Mouse (Mus musculus) thymus, postnatal 0 days (tissue): ENCODE data around the gene Rps18. TPM values are rescaled to one million over a fixed set of nuclear protein-coding genes. Genes with fewer than 3 reads are reported as not detected.
"Not testable (repeated sequence)": the region's sequence is repeated elsewhere in the genome, so short reads cannot be mapped to it uniquely, and the experiment has no call there.

ENCODE experiments used
- DNase-seq: peaks from one replicate; pipeline ENCODE4 v3.0.0-alpha.2; 2015; ENCODE audit warnings: low spot score
- polyA plus RNA-seq: library from polyadenylated mRNA; unstranded; fragments of >200 nt; fragmentation: Nextera tagmentation; extraction: Ambion mirVana; gene quantifications from 2 replicates; pipeline ENCODE4 v1.2.1, GENCODE M21; 2015

Rps18 gene
- polyA plus RNA-seq, 1 experiment from 2014 or later, result 2,265 TPM

DNA sequence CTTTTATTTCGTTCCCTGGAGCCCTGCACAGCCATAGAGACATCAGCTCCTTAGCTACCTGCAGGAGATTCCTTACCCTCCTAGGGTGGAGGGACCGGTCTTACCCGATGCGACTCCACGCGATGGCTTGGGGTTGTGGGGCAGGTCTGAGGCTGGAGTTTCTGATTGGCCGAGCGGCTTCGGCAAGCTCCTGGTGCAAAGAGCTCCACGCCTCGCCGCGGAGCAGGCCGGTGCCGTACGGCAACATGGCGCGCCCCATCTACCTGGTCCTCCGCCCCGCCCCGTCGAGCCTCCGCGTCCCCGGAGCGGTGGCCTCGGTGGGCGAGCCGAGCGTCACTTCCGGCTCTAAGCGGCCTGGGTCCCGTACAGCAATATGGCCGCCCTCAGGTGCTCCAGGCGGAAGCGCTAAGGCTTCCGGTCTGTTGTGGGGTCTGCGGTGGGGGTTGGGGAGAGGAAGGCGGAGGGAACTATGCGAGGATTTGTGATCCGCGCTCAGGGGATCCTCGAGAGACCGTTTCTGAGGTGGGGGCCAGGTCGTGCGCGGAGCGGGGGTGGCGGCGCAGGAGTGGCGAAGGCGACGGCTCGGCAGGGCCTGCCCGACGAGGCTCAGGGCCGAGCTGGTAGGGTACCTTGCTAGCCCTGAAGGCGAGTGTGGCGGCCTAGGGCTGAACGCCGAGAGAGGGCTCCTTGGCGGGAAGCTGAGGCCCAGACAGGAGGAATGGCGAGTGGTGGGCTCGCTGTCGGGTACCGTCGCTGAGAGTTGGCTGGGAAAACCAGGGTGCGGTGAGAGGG is 46.5 kb downstream of the Rps18 start, which contains the start of gene Daxx:
Gene Daxx (plus strand): TSS at position 338 of the 792 bp plus-strand sequence.
- DNase-seq, result peak; percentile 99

DNA sequence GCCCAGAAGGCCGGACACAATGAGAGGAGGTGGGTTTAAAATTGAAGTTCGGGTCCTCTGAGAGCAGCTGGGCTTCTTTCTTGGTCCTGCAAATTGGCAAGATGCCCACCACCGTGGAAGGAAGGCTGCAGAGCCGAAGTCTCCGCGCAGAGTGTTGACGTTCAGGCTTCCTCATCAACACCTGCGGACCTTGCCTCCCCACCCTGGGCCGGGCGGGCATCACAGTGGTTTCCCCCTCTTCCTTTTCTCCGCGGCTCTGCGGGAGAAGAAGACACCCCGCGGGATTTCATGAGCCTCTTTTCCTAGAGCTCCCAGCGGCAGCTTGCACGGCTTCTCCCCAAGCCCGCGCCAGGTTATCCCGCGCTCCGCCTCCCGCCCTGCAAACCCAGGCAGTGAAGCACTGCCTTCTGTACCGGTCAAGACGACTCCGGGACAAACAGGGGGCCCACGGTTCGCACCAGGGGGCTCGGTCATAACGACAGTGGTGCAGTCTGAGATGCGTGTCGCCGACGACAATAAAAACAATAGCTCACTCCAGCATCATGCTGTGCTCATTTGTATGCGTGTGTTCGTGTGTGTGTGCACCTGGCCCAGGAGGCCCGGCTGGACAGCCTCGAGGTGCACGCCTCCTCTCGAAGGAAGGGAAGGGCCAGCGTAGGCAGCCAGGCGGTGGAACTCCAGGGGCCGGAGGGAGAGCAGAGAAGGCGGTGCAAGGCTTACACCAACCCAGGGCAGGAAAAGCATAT is 47.3 kb downstream of the Rps18 start:
- DNase-seq, result peak; percentile 19

DNA sequence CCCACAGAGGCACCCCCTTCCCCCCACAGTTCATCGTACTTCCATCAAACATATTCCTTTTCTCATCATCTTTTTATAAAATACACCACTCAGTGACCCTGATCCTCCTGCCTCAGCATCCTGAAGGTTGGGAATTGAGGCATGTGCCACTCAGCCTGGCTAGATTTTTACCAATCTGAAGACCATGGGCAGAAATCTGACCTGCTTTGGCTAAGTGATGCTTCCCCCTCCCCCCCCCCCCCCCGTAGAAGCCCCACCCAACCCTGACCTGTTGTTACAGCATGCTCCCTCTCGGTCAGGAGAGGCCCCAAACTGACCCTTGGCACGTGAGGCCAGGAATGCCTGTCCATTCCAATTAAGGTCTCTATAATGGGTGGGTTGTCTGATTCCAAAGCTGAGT is 51.0 kb downstream of the Rps18 start, which contains the start of gene Platr17:
Gene Platr17 (plus strand): TSS at position 301 of the 400 bp plus-strand sequence.
- not testable (repeated sequence) for DNase-seq

DNA sequence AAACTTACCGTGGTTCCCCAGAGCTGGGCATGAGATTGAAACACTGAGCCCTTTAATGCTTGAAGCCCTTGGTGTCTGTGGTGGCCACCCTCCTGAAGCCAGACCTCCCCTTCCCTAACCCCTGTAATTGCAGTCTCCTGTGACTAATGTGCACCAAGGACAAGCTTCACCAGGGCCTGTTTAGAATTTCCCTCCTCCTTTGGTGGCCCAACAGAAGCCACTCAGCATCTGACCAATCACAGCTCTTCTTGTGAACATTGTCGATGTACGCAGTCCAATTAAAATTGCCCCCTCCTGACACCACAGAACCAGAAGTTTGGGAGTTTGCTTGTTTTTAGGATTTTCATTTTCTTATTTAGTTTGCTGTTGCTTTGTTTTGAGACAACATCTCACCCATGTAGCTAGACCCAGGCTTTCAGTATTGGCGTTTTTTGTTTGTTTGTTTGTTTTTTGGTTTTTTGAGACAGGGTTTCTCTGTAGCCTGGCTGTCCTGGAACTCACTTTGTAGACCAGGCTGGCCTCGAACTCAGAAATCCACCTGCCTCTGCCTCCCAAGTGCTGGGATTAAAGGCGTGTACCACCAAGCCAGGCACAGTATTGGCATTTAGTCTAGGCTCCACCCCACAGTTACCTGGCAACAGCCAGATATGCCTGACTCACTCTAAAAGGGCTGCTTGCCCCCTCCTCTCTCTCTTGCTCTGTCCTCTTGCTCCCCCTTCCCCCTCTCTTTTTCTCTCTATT is 51.7 kb downstream of the Rps18 start:
- not testable (repeated sequence) for DNase-seq

DNA sequence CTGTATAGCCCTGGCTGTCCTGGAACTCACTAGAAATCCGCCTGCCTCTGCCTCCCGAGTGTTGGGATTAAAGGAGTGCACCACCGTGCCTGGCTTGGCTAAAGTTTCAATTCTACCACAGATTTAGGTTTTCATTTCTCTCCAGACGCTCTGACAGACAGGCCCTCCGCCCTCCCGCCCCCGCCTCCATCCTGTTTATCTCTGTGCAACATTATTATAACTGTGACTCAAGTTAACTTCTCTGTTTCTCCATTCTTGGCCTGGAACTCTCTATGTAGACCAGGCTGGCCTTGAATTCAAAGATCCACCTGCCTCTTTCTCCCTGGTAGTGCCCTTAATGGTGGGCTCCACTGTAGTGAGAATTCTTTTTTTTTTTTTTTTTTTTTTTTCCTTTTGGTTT is 53.3 kb downstream of the Rps18 start:
- no peak for DNase-seq

DNA sequence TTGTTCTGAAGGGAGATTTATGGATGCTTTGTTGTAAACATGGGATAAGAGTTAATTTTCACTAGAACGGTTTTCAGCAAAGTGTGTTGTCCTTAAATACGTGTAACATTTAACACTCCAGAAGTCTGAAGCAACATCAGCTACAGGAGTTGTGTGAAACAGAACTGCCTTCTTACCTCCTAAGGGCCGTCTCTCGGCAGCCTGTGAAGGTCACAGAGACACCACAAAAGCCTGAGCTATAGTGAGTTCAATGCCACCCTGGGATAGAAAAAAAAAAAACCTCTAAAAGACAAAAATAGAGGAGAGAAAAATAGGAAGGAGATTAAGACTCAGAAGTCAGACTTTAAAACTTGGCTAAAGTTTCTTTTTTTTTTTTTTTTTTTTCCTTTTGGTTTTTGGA is 53.7 kb downstream of the Rps18 start:
- no peak for DNase-seq

Other genes with a start within 250 kb of the Rps18 start
- gene March2, start 237.3 kb downstream of the Rps18 start, polyA plus RNA-seq, result 83.3 and 90.7 TPM in 2 replicates
- gene Rab11b, start 195.5 kb downstream of the Rps18 start, polyA plus RNA-seq, result 214 and 227 TPM in 2 replicates
- gene Angptl4, start 174.2 kb downstream of the Rps18 start, polyA plus RNA-seq, result 28.7 and 36.7 TPM in 2 replicates
- 19.1 and 22.0 TPM in 2 replicates for gene Kank3, start 145.5 kb downstream of the Rps18 start, polyA plus RNA-seq
- 1,516 and 1,544 TPM in 2 replicates for gene Rps28, start 131.4 kb downstream of the Rps18 start, polyA plus RNA-seq
- 464 TPM in 2 replicates for gene Ndufa7, start 131.4 kb downstream of the Rps18 start, polyA plus RNA-seq
- gene Cd320, start 112.9 kb downstream of the Rps18 start, polyA plus RNA-seq, result 35.1 and 35.2 TPM in 2 replicates
- not detected in 2 replicates for gene Gm7029, start 82.2 kb downstream of the Rps18 start, polyA plus RNA-seq
- 5.9 and 6.8 TPM in 2 replicates for gene Kifc1, start 65.3 kb downstream of the Rps18 start, polyA plus RNA-seq
- 1.6 and 1.9 TPM in 2 replicates for gene Platr17, start 50.9 kb downstream of the Rps18 start, polyA plus RNA-seq
- gene Daxx, start 46.6 kb downstream of the Rps18 start, polyA plus RNA-seq, result 62.9 and 67.8 TPM in 2 replicates
- 131 and 140 TPM in 2 replicates for gene Tapbp, start 40.1 kb downstream of the Rps18 start, polyA plus RNA-seq
- gene Zbtb22, start 40.1 kb downstream of the Rps18 start, polyA plus RNA-seq, result 13.8 and 14.9 TPM in 2 replicates
- 37.5 and 42.3 TPM in 2 replicates for gene Rgl2, start 26.5 kb downstream of the Rps18 start, polyA plus RNA-seq
- 218 and 225 TPM in 2 replicates for gene Pfdn6, start 15.7 kb downstream of the Rps18 start, polyA plus RNA-seq
- gene Wdr46, start 15.3 kb downstream of the Rps18 start, polyA plus RNA-seq, result 20.6 and 25.5 TPM in 2 replicates
- gene B3galt4, start 4.5 kb downstream of the Rps18 start, polyA plus RNA-seq, result 13.3 and 15.8 TPM in 2 replicates
- gene Vps52, start 189 bp downstream of the Rps18 start, polyA plus RNA-seq, result 43.6 and 46.1 TPM in 2 replicates
- gene H2-K1, start 44.3 kb upstream of the Rps18 start, polyA plus RNA-seq, result 528 and 569 TPM in 2 replicates
- gene Ring1, start 68.7 kb upstream of the Rps18 start, polyA plus RNA-seq, result 14.5 and 20.9 TPM in 2 replicates
- gene H2-Ke6, start 72.1 kb upstream of the Rps18 start, polyA plus RNA-seq, result 77.4 and 82.2 TPM in 2 replicates
- 90.5 and 96.5 TPM in 2 replicates for gene Slc39a7, start 75.7 kb upstream of the Rps18 start, polyA plus RNA-seq
- gene Rxrb, start 75.8 kb upstream of the Rps18 start, polyA plus RNA-seq, result 47.1 and 48.9 TPM in 2 replicates
- 1.1 and 1.5 TPM in 2 replicates for gene Col11a2, start 83.4 kb upstream of the Rps18 start, polyA plus RNA-seq
- 55.0 and 57.1 TPM in 2 replicates for gene H2-Oa, start 136.3 kb upstream of the Rps18 start, polyA plus RNA-seq
- gene H2-DMa, start 163.5 kb upstream of the Rps18 start, polyA plus RNA-seq, result 113 and 114 TPM in 2 replicates
- 98.3 and 107 TPM in 2 replicates for gene Brd2, start 166.6 kb upstream of the Rps18 start, polyA plus RNA-seq
- 57.8 and 62.9 TPM in 2 replicates for gene H2-DMb2, start 187.3 kb upstream of the Rps18 start, polyA plus RNA-seq
- gene H2-DMb1, start 197.1 kb upstream of the Rps18 start, polyA plus RNA-seq, result 39.8 and 42.2 TPM in 2 replicates
- 81.6 and 87.3 TPM in 2 replicates for gene Tap1, start 231.6 kb upstream of the Rps18 start, polyA plus RNA-seq
- 251 and 261 TPM in 2 replicates for gene Psmb9, start 231.8 kb upstream of the Rps18 start, polyA plus RNA-seq
- gene Psmb8, start 241.7 kb upstream of the Rps18 start, polyA plus RNA-seq, result 875 and 899 TPM in 2 replicates
- 140 and 153 TPM in 2 replicates for gene Tap2, start 247.5 kb upstream of the Rps18 start, polyA plus RNA-seq